Mouse (Mus musculus) layer of hippocampus, adult 9-11 months (tissue): Measurements from ENCODE around the gene Klk1b5.
A peak's percentile ranks its signal among the peaks of the same experiment; 100 is the strongest.
"Not testable (repeated sequence)": the region's sequence is repeated elsewhere in the genome, so short reads cannot be mapped to it uniquely, and the experiment has no call there.

Experiments
- DNase-seq: peaks from one replicate; pipeline ENCODE4 v3.0.0; 2022

Klk1b5 gene

GRCm38 (mm10) chr7:44215645-44216044 lies at the start of gene Klk1b5:
Gene Klk1b5, plus strand, starts transcription at chr7:44215945.
- no peak for DNase-seq

GRCm38 (mm10) chr7:44179299-44180045 lies 36.3 kb upstream of the Klk1b5 start:
- DNase-seq, result no peak

- not testable (repeated sequence) for DNase-seq
Measured at GRCm38 (mm10) chr7:44186516-44186915, 29.2 kb upstream of the Klk1b5 start.

- not testable (repeated sequence) for DNase-seq
Measured at GRCm38 (mm10) chr7:44187936-44188335, 27.8 kb upstream of the Klk1b5 start, which contains the start of gene Klk1b24. Gene Klk1b24, plus strand, starts transcription at chr7:44188236.

GRCm38 (mm10) chr7:44193466-44193865 lies 22.3 kb upstream of the Klk1b5 start:
- not testable (repeated sequence) for DNase-seq

GRCm38 (mm10) chr7:44197891-44198290 lies 17.9 kb upstream of the Klk1b5 start, which contains the start of gene Klk1b3:
Gene Klk1b3, plus strand, starts transcription at chr7:44198191.
- DNase-seq, result no peak

- not testable (repeated sequence) for DNase-seq
Measured at GRCm38 (mm10) chr7:44207135-44207534, 8.6 kb upstream of the Klk1b5 start, which contains the start of gene Klk1b4. Gene Klk1b4, plus strand, starts transcription at chr7:44207435.

- no peak for DNase-seq
Measured at GRCm38 (mm10) chr7:44208307-44208706, 7.4 kb upstream of the Klk1b5 start.

GRCm38 (mm10) chr7:44221601-44222000 lies 5.9 kb downstream of the Klk1b5 start:
- DNase-seq, result not testable (repeated sequence)

GRCm38 (mm10) chr7:44222335-44222734 lies 6.6 kb downstream of the Klk1b5 start:
- not testable (repeated sequence) for DNase-seq

GRCm38 (mm10) chr7:44225076-44225475 lies 9.3 kb downstream of the Klk1b5 start, which contains the start of gene Klk1:
Gene Klk1, plus strand, starts transcription at chr7:44225360.
- DNase-seq, result no peak

- DNase-seq, result no peak
Measured at GRCm38 (mm10) chr7:44235909-44236308, 20.2 kb downstream of the Klk1b5 start, which contains the start of gene Gm36864. Gene Gm36864, plus strand, starts transcription at chr7:44236177.

GRCm38 (mm10) chr7:44239913-44240312 lies 24.2 kb downstream of the Klk1b5 start:
- DNase-seq, result no peak

- no peak for DNase-seq
Measured at GRCm38 (mm10) chr7:44240712-44241111, 25.0 kb downstream of the Klk1b5 start.

GRCm38 (mm10) chr7:44241163-44241562 lies 25.4 kb downstream of the Klk1b5 start:
- no peak for DNase-seq

- DNase-seq, result no peak
Measured at GRCm38 (mm10) chr7:44244080-44244479, 28.3 kb downstream of the Klk1b5 start.

- peak; percentile 91 for DNase-seq
Measured at GRCm38 (mm10) chr7:44246055-44246983, 30.6 kb downstream of the Klk1b5 start, which contains the start of the genes 1700028J19Rik and 2410002F23Rik. Gene 1700028J19Rik, minus strand, starts transcription at chr7:44246695. Gene 2410002F23Rik, plus strand, starts transcription at chr7:44246722.

- DNase-seq, result no peak
Measured at GRCm38 (mm10) chr7:44246984-44247470, 31.3 kb downstream of the Klk1b5 start.

- no peak for DNase-seq
Measured at GRCm38 (mm10) chr7:44247971-44248370, 32.2 kb downstream of the Klk1b5 start.

- no peak for DNase-seq
Measured at GRCm38 (mm10) chr7:44249248-44249647, 33.5 kb downstream of the Klk1b5 start.

- not testable (repeated sequence) for DNase-seq
Measured at GRCm38 (mm10) chr7:44250732-44251275, 35.1 kb downstream of the Klk1b5 start.

- no peak for DNase-seq
Measured at GRCm38 (mm10) chr7:44253023-44253616, 37.4 kb downstream of the Klk1b5 start.
